Mouse (Mus musculus) midbrain, embryonic 15.5 days (tissue): Measurements from ENCODE around the gene Vmn1r89. TPM values are rescaled to one million over a fixed set of nuclear protein-coding genes. Genes with fewer than 3 reads are reported as not detected.

Experiments
- ATAC-seq: fragments of 200-750 bp; cut with Nextera tagmentation; replicated peaks from 2 replicates; pipeline ENCODE4 v1.8.0; 2017; ENCODE audit warnings: moderate TSS enrichment
- H3K27ac ChIP-seq: fragments of 300-500 bp; sonication (generic); 2 replicates; pipeline ENCODE4 v1.5.1; 2015; ENCODE audit warnings: mild to moderate bottlenecking, inconsistent platforms
- H3K27me3 ChIP-seq: fragments of 300-500 bp; sonication (generic); replicated peaks from 2 replicates; pipeline ENCODE4 v1.6.1; 2015; ENCODE audit warnings: inconsistent platforms
- H3K36me3 ChIP-seq: fragments of 300-500 bp; sonication (generic); replicated peaks from 2 replicates; pipeline ENCODE4 v1.6.1; 2015; ENCODE audit warnings: inconsistent platforms
- H3K4me1 ChIP-seq: fragments of 300-500 bp; sonication (generic); 2 replicates; pipeline ENCODE4 v1.6.1; 2015; ENCODE audit warnings: inconsistent platforms
- H3K4me2 ChIP-seq: fragments of 300-500 bp; sonication (generic); 2 replicates; pipeline ENCODE4 v1.6.1; 2015; ENCODE audit warnings: inconsistent platforms, mild to moderate bottlenecking, moderate library complexity
- H3K4me3 ChIP-seq: fragments of 300-500 bp; sonication (generic); 2 replicates; pipeline ENCODE4 v1.5.1; 2015; ENCODE audit warnings: mild to moderate bottlenecking, inconsistent platforms
- H3K9ac ChIP-seq: fragments of 300-500 bp; sonication (generic); 2 replicates; pipeline ENCODE4 v1.6.1; 2015; ENCODE audit warnings: mild to moderate bottlenecking, inconsistent platforms
- H3K9me3 ChIP-seq: fragments of 300-500 bp; sonication (generic); 2 replicates; pipeline ENCODE4 v1.6.1; 2016; ENCODE audit warnings: inconsistent platforms
- WGBS: fragments of 180-500 bp; shearing (Covaris S2); methylation state at CpG from one replicate; pipeline ENCODE4 v1.1.7; 2015; ENCODE audit warnings: mixed read lengths; 5-methylcytosine and 5-hydroxymethylcytosine counted together
- polyA plus RNA-seq: library from polyadenylated mRNA; unstranded; fragments of >200 nt; fragmentation: Nextera tagmentation; extraction: Ambion mirVana; gene quantifications from 2 replicates; pipeline ENCODE4 v1.2.1, GENCODE M21; 2015

The Vmn1r89 gene
- not detected in 2 replicates for polyA plus RNA-seq

GRCm38 (mm10) chr7:13212720-13213119 lies at the start of gene Vmn1r89:
Vmn1r89 (plus strand) TSS chr7:13213020.
- Histone ChIP-seq H3K9me3 (no peaks in the 10 kb centered on the region), H3K4me3 (no peak within 1 kb of the TSS), H3K27me3 (no peaks in the 10 kb centered on the region), H3K27ac (no peak within 1 kb of the TSS), H3K9ac (no peak within 1 kb of the TSS), H3K36me3 (no peaks in the 10 kb centered on the region), H3K4me1 (no peaks in the 10 kb centered on the region), H3K4me2 (no peak within 1 kb of the TSS)
- ATAC-seq, result no peak

GRCm38 (mm10) chr7:13260746-13261700 lies 48.2 kb downstream of the Vmn1r89 start:
- Histone ChIP-seq H3K4me3 (no peak overlapping the region), H3K27me3 (no peaks in the 10 kb centered on the region), H3K9me3 (no peaks in the 10 kb centered on the region), H3K36me3 (no peaks in the 10 kb centered on the region), H3K4me2 (no peak overlapping the region), H3K4me1 (no peaks in the 10 kb centered on the region), H3K27ac (no peak overlapping the region), H3K9ac (no peak overlapping the region)
- 54% methylated on average over 50 of the region's 50 CpGs for WGBS
- ATAC-seq, result peak; percentile 53; the same call in 1 of the 2 replicates

GRCm38 (mm10) chr7:13263851-13264250 lies 51.0 kb downstream of the Vmn1r89 start:
- Histone ChIP-seq H3K9me3 (no peaks in the 10 kb centered on the region), H3K4me2 (no peak overlapping the region), H3K27ac (no peak overlapping the region), H3K4me3 (no peak overlapping the region), H3K36me3 (no peaks in the 10 kb centered on the region), H3K4me1 (no peaks in the 10 kb centered on the region), H3K27me3 (no peaks in the 10 kb centered on the region), H3K9ac (no peak overlapping the region)
- WGBS, result 88% methylated on average over 5 of the region's 5 CpGs
- no peak for ATAC-seq

- H3K36me3 ChIP-seq, result no peaks in the 10 kb centered on the region
- H3K4me3 ChIP-seq, result no peak overlapping the region
- no peak overlapping the region for H3K9ac ChIP-seq
- H3K9me3 ChIP-seq, result no peaks in the 10 kb centered on the region
- H3K27me3 ChIP-seq, result no peaks in the 10 kb centered on the region
- H3K4me1 ChIP-seq, result no peaks in the 10 kb centered on the region
- H3K4me2 ChIP-seq, result no peak overlapping the region
- no peak overlapping the region for H3K27ac ChIP-seq
- ATAC-seq, result no peak
- 45% methylated on average over 2 of the region's 2 CpGs for WGBS
Observed at GRCm38 (mm10) chr7:13264396-13264795, 51.6 kb downstream of the Vmn1r89 start.

- H3K4me2 ChIP-seq, result no peak overlapping the region
- H3K9me3 ChIP-seq, result no peaks in the 10 kb centered on the region
- H3K27me3 ChIP-seq, result no peaks in the 10 kb centered on the region
- no peak overlapping the region for H3K27ac ChIP-seq
- WGBS, result 94% methylated on average over 4 of the region's 4 CpGs
- no peaks in the 10 kb centered on the region for H3K4me1 ChIP-seq
- no peaks in the 10 kb centered on the region for H3K36me3 ChIP-seq
- H3K9ac ChIP-seq, result no peak overlapping the region
- no peak for ATAC-seq
- H3K4me3 ChIP-seq, result no peak overlapping the region
Observed at GRCm38 (mm10) chr7:13268749-13269260, 56.0 kb downstream of the Vmn1r89 start.

GRCm38 (mm10) chr7:13269394-13269793 lies 56.6 kb downstream of the Vmn1r89 start:
- Histone ChIP-seq H3K36me3 (no peaks in the 10 kb centered on the region; the same call in 1 of the 2 replicates), H3K9me3 (no peaks in the 10 kb centered on the region), H3K4me3 (no peak overlapping the region), H3K9ac (no peak overlapping the region), H3K27ac (no peak overlapping the region), H3K4me2 (no peak overlapping the region), H3K27me3 (no peaks in the 10 kb centered on the region), H3K4me1 (no peaks in the 10 kb centered on the region)
- no peak for ATAC-seq
- whole genome bisulfite sequencing, result 77% methylated on average over 11 of the region's 11 CpGs

Other genes with a start within 250 kb of the Vmn1r89 start
- 17.1 and 17.7 TPM in 2 replicates for gene Zfp324, start 247.2 kb upstream of the Vmn1r89 start, polyA plus RNA-seq
- 14.2 and 16.4 TPM in 2 replicates for gene Zfp446, start 235.2 kb upstream of the Vmn1r89 start, polyA plus RNA-seq
- gene Slc27a5, start 214.8 kb upstream of the Vmn1r89 start, polyA plus RNA-seq, result 0.38 and 0.65 TPM in 2 replicates
- gene Trim28, start 213.9 kb upstream of the Vmn1r89 start, polyA plus RNA-seq, result 229 and 258 TPM in 2 replicates
- 45.9 and 46.7 TPM in 2 replicates for gene Zbtb45, start 203.0 kb upstream of the Vmn1r89 start, polyA plus RNA-seq
- gene Chmp2a, start 178.2 kb upstream of the Vmn1r89 start, polyA plus RNA-seq, result 188 TPM in 2 replicates
- 141 and 162 TPM in 2 replicates for gene Ube2m, start 174.7 kb upstream of the Vmn1r89 start, polyA plus RNA-seq
- 10.7 and 11.4 TPM in 2 replicates for gene Mzf1, start 158.3 kb upstream of the Vmn1r89 start, polyA plus RNA-seq
- 0.13 and 0.19 TPM in 2 replicates for gene Vmn1r85, start 117.8 kb upstream of the Vmn1r89 start, polyA plus RNA-seq
- not detected in 2 replicates for gene Vmn1r86, start 93.1 kb upstream of the Vmn1r89 start, polyA plus RNA-seq
- not detected in 2 replicates for gene Vmn1r87, start 72.9 kb upstream of the Vmn1r89 start, polyA plus RNA-seq
- gene Vmn1r88, start 53.5 kb upstream of the Vmn1r89 start, polyA plus RNA-seq, result not detected in 2 replicates
- 34.6 and 36.8 TPM in 2 replicates for gene Lig1, start 64.3 kb downstream of the Vmn1r89 start, polyA plus RNA-seq
- gene Zswim9, start 65.7 kb downstream of the Vmn1r89 start, polyA plus RNA-seq, result 16.9 and 18.0 TPM in 2 replicates
- 1.0 and 1.3 TPM in 2 replicates for gene Pla2g4c, start 111.6 kb downstream of the Vmn1r89 start, polyA plus RNA-seq
- 0.24 and 0.31 TPM in 2 replicates for gene Cabp5, start 185.1 kb downstream of the Vmn1r89 start, polyA plus RNA-seq
- gene Bsph1, start 237.8 kb downstream of the Vmn1r89 start, polyA plus RNA-seq, result not detected in 2 replicates